In the genomic region with DNA sequence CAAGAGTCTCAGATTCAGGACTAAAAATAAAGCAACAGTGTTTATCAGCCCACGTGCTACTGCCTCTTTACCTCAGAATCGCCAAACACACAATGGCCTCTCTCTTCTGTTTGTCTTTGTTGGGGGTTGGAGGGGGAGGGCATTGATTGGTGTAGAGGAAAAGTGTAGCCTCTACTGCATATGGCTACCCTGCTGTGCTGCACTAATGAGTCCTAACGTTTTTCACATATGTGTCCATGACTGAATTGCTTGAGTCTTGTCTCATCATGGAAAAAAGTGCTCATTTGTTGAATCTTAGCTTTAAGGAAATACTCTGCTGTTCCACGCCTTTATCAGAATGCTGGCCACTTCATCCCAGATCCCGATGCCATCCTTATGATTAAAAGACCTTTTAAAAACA, we compare ENCODE assay signal across 21 mouse cellular contexts.
DNase-seq lines count a peak whose midpoint lies in the region; ATAC-seq lines count a peak whose summit lies in the region.
"Had no signal": no experiment of that assay in that cellular context is flagged by ENCODE, and none has a peak within 500 bp of the region (broad histone marks: within the 10 kb centered on the region; RNA-seq: fewer than 3 reads in every experiment).

No protein-coding gene starts in this region.

- ATAC-seq in limb, embryonic 12.5 days (ENCODE audit: insufficient number of reproducible peaks, insufficient read depth, low FRiP score, low TSS enrichment, low read depth), result no peak; the same call in 1 of the 2 replicates
- peak; percentile 52; the same call in 1 of the 2 replicates for ATAC-seq in limb, embryonic 13.5 days (ENCODE audit: low FRiP score, low read depth)
- ATAC-seq: forebrain, embryonic 16.5 days had no signal

- H3K9ac ChIP-seq in limb, embryonic 12.5 days (replicated peaks), result no peak overlapping the region
- H3K9ac ChIP-seq in limb, embryonic 13.5 days, result no peak overlapping the region
- H3K9ac ChIP-seq: embryonic facial prominence, embryonic 13.5 days; embryonic facial prominence, embryonic 15.5 days had no signal

- no peak overlapping the region for H3K4me2 ChIP-seq in limb, embryonic 12.5 days
- H3K4me2 ChIP-seq in limb, embryonic 13.5 days (replicated peaks), result no peak overlapping the region
- H3K4me2 ChIP-seq: embryonic facial prominence, embryonic 13.5 days; embryonic facial prominence, embryonic 15.5 days had no signal

- no peak overlapping the region for H3K4me3 ChIP-seq in limb, embryonic 12.5 days (replicated peaks)
- H3K4me3 ChIP-seq in limb, embryonic 10.5 days, result no peak overlapping the region
- no peak overlapping the region for H3K4me3 ChIP-seq in limb, embryonic 13.5 days
- H3K4me3 ChIP-seq: embryonic facial prominence, embryonic 13.5 days; embryonic facial prominence, embryonic 15.5 days; erythroblast, embryonic 14.5 days; forebrain, embryonic 10.5 days had no signal

- no peak for DNase-seq in limb, embryonic 10.5 days (ENCODE audit: low spot score)
- peak; percentile 88 for DNase-seq in retina, postnatal 1 day
- no peak for DNase-seq in spleen, postnatal 14 days (ENCODE audit: low spot score in 2 of 2)
- DNase-seq in gastrocnemius, postnatal 10 days, result no peak
- DNase-seq: adrenal gland, adult 8-10 months; adrenal gland, postnatal 14 days; adrenal gland, postnatal 36 days; cerebellum, adult 11 months; cerebellum, adult 18-20 months; cerebellum, adult 8-10 months; cerebellum, adult 9-11 months; cerebellum, postnatal 14 days; cerebellum, postnatal 36 days; embryo, embryonic 11 days had no signal

- no peaks in the 10 kb centered on the region; the same call in 1 of the 2 replicates for H3K4me1 ChIP-seq in limb, embryonic 12.5 days (replicated peaks)
- H3K4me1 ChIP-seq in limb, embryonic 10.5 days, result peaks cover 3% of the 10 kb centered on the region; the same call in 1 of the 2 replicates
- peaks cover 13% of the 10 kb centered on the region for H3K4me1 ChIP-seq in limb, embryonic 13.5 days
- H3K4me1 ChIP-seq: embryonic facial prominence, embryonic 13.5 days; embryonic facial prominence, embryonic 15.5 days had no signal

- H3K27me3 ChIP-seq in limb, embryonic 12.5 days, result no peaks in the 10 kb centered on the region
- H3K27me3 ChIP-seq in limb, embryonic 10.5 days (ENCODE audit: low read depth, poor library complexity, severe bottlenecking), result no peaks in the 10 kb centered on the region
- H3K27me3 ChIP-seq in limb, embryonic 13.5 days, result no peaks in the 10 kb centered on the region
- H3K27me3 ChIP-seq: embryonic facial prominence, embryonic 13.5 days; embryonic facial prominence, embryonic 15.5 days had no signal

- no peaks in the 10 kb centered on the region for H3K9me3 ChIP-seq in limb, embryonic 12.5 days
- no peaks in the 10 kb centered on the region for H3K9me3 ChIP-seq in limb, embryonic 10.5 days (replicated peaks)
- H3K9me3 ChIP-seq in limb, embryonic 13.5 days, result no peaks in the 10 kb centered on the region
- H3K9me3 ChIP-seq: embryonic facial prominence, embryonic 13.5 days; embryonic facial prominence, embryonic 15.5 days; forebrain, embryonic 10.5 days had no signal

- 60% methylated on average over 5 of the region's 5 CpGs for WGBS in limb, embryonic 12.5 days
- 81% methylated on average over 5 of the region's 5 CpGs for WGBS in limb, embryonic 10.5 days
- 60% methylated on average over 5 of the region's 5 CpGs for WGBS in limb, embryonic 13.5 days

- H3K27ac ChIP-seq in limb, embryonic 12.5 days, result peak overlapping the region; percentile 82
- no peak overlapping the region; the same call in 1 of the 2 replicates for H3K27ac ChIP-seq in limb, embryonic 10.5 days
- peak overlapping the region; percentile 40; the same call in 1 of the 2 replicates for H3K27ac ChIP-seq in limb, embryonic 13.5 days
- H3K27ac ChIP-seq: embryonic facial prominence, embryonic 13.5 days; embryonic facial prominence, embryonic 15.5 days; forebrain, embryonic 10.5 days had no signal

- H3K36me3 ChIP-seq in limb, embryonic 12.5 days, result no peaks in the 10 kb centered on the region
- no peaks in the 10 kb centered on the region for H3K36me3 ChIP-seq in limb, embryonic 10.5 days
- no peaks in the 10 kb centered on the region for H3K36me3 ChIP-seq in limb, embryonic 13.5 days
- H3K36me3 ChIP-seq: embryonic facial prominence, embryonic 13.5 days; embryonic facial prominence, embryonic 15.5 days; forebrain, embryonic 10.5 days had no signal
